Mouse (Mus musculus) CD8-positive naive resting alpha-beta T cell, adult 2 months (primary cell): ENCODE data around the gene Tnni1.

ENCODE experiments used
- DNase-seq, 2 experiments: peaks; one replicate each; pipeline ENCODE4 v3.0.0; 2022; ENCODE audit warnings: low read depth in 2 of 2, low spot score in 2 of 2

The Tnni1 gene

GRCm38 (mm10) chr1:135840675-135841395 is 61.6 kb downstream of the Tnni1 start:
- no peak for DNase-seq

DNA sequence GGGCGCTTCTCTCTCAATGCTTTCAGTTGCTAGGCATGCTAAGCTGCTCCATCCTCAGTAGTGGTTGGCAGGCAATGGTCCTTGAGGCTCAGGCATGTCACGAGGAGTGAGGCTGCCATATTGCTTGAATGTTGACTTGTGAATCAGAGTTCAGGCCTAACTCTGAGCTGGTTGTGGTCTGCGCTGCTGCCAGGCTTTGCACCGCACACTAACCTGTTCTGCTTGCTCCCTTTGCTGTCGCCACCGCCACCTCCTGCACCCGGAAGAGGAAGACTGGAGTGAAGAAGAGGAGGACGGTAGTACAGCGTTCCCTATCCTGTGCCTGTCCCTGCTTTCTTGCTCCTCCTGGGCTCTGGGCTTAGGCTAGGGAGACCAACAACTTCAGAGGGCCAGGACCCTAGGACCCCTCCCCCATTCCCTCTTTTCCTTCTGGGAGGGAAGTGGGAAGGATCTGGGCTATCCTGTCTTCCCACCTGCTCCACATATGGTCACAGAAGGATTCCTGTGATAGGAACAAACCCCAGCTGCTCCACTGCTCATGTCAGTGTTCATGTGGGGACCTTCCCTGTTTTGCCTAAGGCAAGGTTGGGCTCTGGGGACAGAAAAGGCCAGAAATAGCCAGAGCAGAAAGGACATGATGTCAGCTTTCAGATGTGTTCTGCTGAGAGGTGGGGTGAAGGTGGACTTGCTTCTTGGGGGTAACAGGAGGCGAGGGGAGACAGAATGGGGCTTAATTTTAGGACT is 64.5 kb downstream of the Tnni1 start:
- DNase-seq = no peak

- DNase-seq = no peak
These were observed 65.2 kb downstream of the Tnni1 start for GRCm38 (mm10) chr1:135844481-135844880.

GRCm38 (mm10) chr1:135846632-135847031 is 67.4 kb downstream of the Tnni1 start:
- no peak for DNase-seq

GRCm38 (mm10) chr1:135847139-135847562 is 67.9 kb downstream of the Tnni1 start:
- peak in 1 of 2 experiments; percentile 25 for DNase-seq

- no peak for DNase-seq
These were observed 68.5 kb downstream of the Tnni1 start for GRCm38 (mm10) chr1:135847611-135848351.

DNA sequence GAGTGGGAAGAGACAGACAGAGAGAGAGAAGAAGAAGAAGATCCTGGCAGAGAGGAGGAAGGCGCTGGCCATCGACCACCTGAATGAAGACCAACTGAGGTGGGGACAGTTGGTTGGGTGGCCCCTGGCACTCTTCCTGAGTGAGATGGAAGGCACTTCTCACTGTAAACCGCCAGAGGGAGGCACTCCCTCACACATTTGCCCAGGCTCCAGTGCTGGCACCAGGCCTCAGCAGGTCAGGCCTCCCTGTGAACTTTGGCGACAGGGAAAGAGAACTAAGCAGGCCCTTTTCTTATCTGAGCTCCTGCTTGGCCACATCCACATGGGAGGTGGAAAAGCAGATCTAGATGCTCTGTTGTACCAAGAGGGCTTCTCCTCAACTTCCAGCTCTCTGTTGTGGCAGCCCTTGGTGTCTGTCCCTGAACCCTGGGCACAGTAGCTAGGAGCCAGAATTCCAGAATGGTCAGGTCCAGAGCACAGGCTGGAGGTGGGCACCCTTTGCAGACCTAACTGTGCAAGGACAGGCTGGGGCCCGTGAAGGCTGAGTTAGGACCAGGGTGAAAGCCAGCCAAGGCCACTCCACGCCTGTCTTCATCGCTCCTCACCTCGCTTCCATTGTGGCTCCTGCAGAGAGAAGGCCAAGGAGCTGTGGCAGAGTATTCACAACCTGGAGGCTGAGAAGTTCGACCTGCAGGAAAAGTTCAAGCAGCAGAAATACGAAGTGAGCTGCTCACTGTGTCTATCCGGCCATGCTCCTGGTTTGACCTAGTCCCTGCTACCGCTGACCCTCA is 71.7 kb downstream of the Tnni1 start:
- DNase-seq = no peak

DNA sequence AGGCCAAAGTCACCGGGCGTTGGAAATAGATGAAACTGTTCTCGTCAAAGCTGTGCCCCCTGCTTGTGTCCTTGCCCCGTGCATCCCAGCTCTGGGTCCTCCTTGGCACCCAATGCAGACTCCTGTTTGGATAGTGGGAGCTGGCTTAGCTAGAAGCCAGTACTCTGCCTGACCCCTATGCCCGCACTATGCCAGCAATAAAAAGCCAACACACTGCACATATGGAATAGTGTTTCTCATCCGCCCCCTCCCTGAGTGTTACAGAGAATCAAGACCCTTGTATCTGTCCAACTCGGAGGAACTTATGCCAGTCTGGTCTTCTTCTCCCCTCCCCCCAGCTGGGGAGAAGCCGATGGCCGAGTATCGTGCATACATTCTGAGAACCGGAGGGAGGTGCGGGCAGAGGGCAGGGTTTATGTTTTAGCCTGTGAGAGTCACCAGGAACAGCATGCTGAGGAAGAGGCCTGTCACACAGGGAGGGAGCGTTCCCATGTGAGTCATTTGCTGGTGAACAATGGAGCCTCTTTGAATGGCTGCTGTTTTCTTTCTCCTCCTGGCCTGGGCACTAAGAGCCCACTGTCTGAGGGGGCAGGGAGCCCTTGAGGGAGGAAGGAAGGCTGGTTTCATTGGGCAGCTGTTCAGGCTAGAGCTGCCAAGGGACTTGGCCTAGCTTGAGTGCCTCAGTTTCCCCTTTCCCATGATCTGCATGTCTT is 73.0 kb downstream of the Tnni1 start:
- DNase-seq = no peak

DNA sequence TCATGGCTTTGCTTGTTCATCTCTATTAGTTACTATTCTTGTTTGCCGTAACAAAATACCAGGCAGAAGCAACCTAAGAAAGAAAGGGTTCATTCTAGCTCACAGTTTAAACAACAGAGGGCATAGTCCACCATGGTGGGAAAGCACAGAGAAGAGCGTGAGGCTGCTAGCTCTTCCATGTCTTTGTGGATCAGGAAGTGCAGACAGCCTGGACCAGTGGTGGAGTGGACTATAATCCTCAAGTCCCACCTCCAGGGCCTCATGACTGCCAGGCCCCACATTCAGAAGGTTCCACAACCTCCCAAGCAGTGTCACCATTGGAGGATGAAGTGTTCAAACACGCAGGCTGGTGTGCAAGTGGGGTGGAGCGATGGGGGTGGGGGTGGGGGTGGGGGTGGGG is 74.0 kb downstream of the Tnni1 start:
- DNase-seq = no peak

DNA sequence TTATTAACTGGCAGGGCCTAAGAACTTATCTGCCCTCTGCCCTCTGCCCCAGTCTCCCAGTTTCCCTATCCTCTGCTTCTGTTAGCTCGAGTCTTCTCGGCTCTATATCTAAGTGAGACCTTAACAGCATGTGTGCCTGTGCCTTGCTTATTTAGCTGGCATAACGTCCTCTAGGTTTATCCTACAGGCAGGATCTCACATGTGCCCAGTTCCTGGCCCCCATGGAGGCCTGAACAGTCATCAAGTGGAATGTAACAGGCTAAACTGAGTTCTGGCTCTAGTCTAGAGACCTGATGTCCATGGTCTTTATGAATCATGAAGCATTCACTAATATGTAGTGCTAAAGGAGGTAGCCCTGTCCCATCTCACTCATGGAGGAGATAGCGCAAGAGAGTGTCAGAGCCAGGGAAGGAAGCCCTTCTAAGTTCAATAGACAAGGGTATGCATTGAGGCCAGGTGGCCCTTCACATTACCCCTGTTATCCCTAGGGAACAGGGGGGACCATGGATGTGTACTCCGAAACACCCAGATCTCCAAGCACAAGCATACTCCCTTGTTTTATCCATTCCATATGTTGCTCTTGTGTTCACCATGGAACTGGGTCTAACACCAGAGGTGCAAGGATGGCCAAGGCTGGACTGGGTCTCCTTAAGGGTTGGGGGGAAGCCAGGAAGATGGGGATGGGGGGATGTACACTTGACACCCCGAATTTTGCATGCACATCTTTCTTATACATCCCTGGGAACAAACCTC is 75.5 kb downstream of the Tnni1 start:
- DNase-seq = no peak

- DNase-seq = no peak
These were observed 76.1 kb downstream of the Tnni1 start for GRCm38 (mm10) chr1:135855344-135855687.

GRCm38 (mm10) chr1:135856070-135856469 is 76.8 kb downstream of the Tnni1 start:
- no peak for DNase-seq

DNA sequence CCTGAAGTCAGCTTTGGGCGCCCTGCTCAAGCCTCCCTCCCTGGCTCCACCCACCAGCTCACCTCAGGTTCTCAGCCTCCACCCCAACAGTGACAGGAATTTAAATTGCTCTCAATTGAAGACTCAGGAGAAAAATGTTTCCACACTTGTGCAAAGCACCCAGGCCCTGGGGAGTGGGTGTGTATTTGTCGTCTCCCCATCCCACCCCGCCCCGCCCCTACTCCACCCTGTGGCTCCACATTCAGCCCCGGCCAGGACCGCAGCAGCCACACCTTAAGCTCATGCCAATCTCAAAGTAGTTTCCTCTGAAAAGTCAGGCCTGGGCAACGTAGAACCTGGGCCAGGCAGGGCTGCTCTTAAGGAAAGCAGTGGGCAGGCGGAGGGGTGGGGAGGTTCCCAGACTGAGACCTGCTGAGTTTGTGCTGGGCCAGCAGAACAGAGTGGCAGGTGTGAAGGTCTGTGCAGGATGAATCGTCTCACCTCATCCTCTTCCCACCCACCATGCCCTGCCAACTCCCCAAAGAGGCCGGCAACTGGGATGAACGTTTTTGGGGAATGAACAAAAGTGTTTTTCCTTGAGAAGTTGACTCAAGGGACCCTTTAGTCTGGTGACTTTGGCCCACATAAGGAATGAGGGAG is 78.0 kb downstream of the Tnni1 start:
- no peak for DNase-seq

GRCm38 (mm10) chr1:135858533-135858932 is 79.3 kb downstream of the Tnni1 start:
- DNase-seq = no peak
